Mouse (Mus musculus): Measurements from ENCODE around the gene Zfp84.
"Not testable (repeated sequence)": the region's sequence is repeated elsewhere in the genome, so short reads cannot be mapped to it uniquely, and the experiment has no call there.

The Zfp84 gene

GRCm38 (mm10) chr7:29768090-29768900 is at the start of gene Zfp84:
Gene Zfp84 (plus strand): TSS chr7:29768552.
- DNase-seq: peak; percentile 73 to 75

GRCm38 (mm10) chr7:29725461-29726142 is 42.8 kb upstream of the Zfp84 start:
- DNase-seq: not testable (repeated sequence)

GRCm38 (mm10) chr7:29726860-29727259 is 41.5 kb upstream of the Zfp84 start, which contains the start of gene Catsperg2:
Gene Catsperg2 (minus strand): TSS chr7:29727032.
- DNase-seq: not testable (repeated sequence)

- DNase-seq: no peak
These were observed 40.3 kb upstream of the Zfp84 start for GRCm38 (mm10) chr7:29728055-29728454.

GRCm38 (mm10) chr7:29742258-29742657 is 26.1 kb upstream of the Zfp84 start:
- DNase-seq: no peak

- no peak for DNase-seq
These were observed 7.9 kb upstream of the Zfp84 start for GRCm38 (mm10) chr7:29760476-29760875.

- no peak for DNase-seq
These were observed 3.6 kb upstream of the Zfp84 start for GRCm38 (mm10) chr7:29764702-29765101.

GRCm38 (mm10) chr7:29767058-29767686 is 1.2 kb upstream of the Zfp84 start:
- peak; percentile 60 to 76 for DNase-seq

GRCm38 (mm10) chr7:29768980-29769379 is 628 bp downstream of the Zfp84 start:
- no peak for DNase-seq

GRCm38 (mm10) chr7:29773503-29773902 is 5.2 kb downstream of the Zfp84 start:
- DNase-seq: no peak

GRCm38 (mm10) chr7:29774371-29774770 is 6.0 kb downstream of the Zfp84 start:
- no peak for DNase-seq

- no peak for DNase-seq
These were observed 8.2 kb downstream of the Zfp84 start for GRCm38 (mm10) chr7:29776568-29776967.

GRCm38 (mm10) chr7:29777372-29777771 is 9.0 kb downstream of the Zfp84 start:
- no peak for DNase-seq

- peak; percentile 41 to 50 for DNase-seq
These were observed 15.7 kb downstream of the Zfp84 start, which contains the start of gene Zfp30 for GRCm38 (mm10) chr7:29783871-29784551. Gene Zfp30 (plus strand): TSS chr7:29783998.

- DNase-seq: no peak
These were observed 16.7 kb downstream of the Zfp84 start for GRCm38 (mm10) chr7:29785023-29785422.

GRCm38 (mm10) chr7:29785888-29786287 is 17.5 kb downstream of the Zfp84 start:
- no peak for DNase-seq

- no peak for DNase-seq
These were observed 24.6 kb downstream of the Zfp84 start for GRCm38 (mm10) chr7:29792906-29793305.

- no peak for DNase-seq
These were observed 38.7 kb downstream of the Zfp84 start for GRCm38 (mm10) chr7:29807046-29807445.

- no peak for DNase-seq
These were observed 43.9 kb downstream of the Zfp84 start for GRCm38 (mm10) chr7:29812244-29812643.

- DNase-seq: no peak
These were observed 46.0 kb downstream of the Zfp84 start for GRCm38 (mm10) chr7:29814381-29814780.

GRCm38 (mm10) chr7:29815061-29815784 is 46.9 kb downstream of the Zfp84 start:
- no peak for DNase-seq

GRCm38 (mm10) chr7:29815910-29816429 is 47.6 kb downstream of the Zfp84 start, which contains the start of gene Zfp790:
Gene Zfp790 (plus strand): TSS chr7:29816114.
- DNase-seq: peak; percentile 64 to 67
